Mouse (Mus musculus) bone marrow macrophage, adult 2 months (primary cell): Measurements from ENCODE around the gene Cbln3.

Experiments used
- CTCF ChIP-seq: IDR thresholded peaks from 2 replicates; pipeline ENCODE4 v1.5.1; 2012; ENCODE audit warnings: low read depth, mild to moderate bottlenecking, low read length, moderate library complexity
- POLR2A ChIP-seq: IDR thresholded peaks from 2 replicates; pipeline ENCODE4 v1.6.1; 2012; ENCODE audit warnings: mild to moderate bottlenecking, low read depth, low read length, borderline replicate concordance

DNA sequence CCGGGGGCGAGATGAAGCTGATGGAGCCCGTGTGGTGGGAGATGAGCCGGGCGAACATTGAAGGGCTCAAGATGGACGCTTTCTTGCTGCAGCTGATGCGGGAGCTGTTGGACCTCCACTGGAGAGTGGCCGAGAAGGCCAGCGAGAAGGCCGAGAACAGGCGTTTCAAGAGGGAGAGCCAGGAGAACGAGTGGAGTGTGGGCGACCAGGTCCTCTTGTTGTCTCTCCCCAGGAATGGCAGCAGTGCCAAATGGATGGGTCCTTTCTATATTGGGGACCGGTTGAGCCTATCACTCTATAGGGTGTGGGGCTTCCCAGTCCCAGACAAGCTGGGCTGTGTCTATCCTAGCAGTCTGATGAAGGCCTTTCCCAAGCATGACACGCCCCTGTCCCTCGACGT lies 11.6 kb downstream of the Cbln3 start:
- TF ChIP-seq CTCF, result no peak
- TF ChIP-seq POLR2A, result no peak
